Mouse (Mus musculus) spleen, adult 2 months (tissue): Measurements from ENCODE around the gene Rabggta. TPM values are rescaled to one million over a fixed set of nuclear protein-coding genes. Genes with fewer than 3 reads are reported as not detected.
A peak's percentile ranks its signal among the peaks of the same experiment; 100 is the strongest.
"Not testable (repeated sequence)": the region's sequence is repeated elsewhere in the genome, so short reads cannot be mapped to it uniquely, and the experiment has no call there.

Source experiments
- DNase-seq, 2 experiments: peaks; one replicate each; pipeline versions ENCODE4 v3.0.0 to v3.0.0-alpha.2; 2012 to 2021; ENCODE audit warnings: low spot score in 2 of 2, low read depth in 1 of 2
- H3K27ac ChIP-seq: fragments of 200-500 bp; 2 replicates; pipeline ENCODE4 v1.5.1; 2012; ENCODE audit warnings: low read length, inconsistent platforms; ENCODE audit not compliant: insufficient read depth
- H3K27me3 ChIP-seq: fragments of 200-500 bp; 2 replicates; pipeline ENCODE4 v1.6.1; 2012; ENCODE audit warnings: mild to moderate bottlenecking, moderate library complexity, low read length, inconsistent platforms; ENCODE audit not compliant: control insufficient read depth, insufficient read depth
- H3K36me3 ChIP-seq: fragments of 200-500 bp; 2 replicates; pipeline ENCODE4 v1.6.1; 2012; ENCODE audit warnings: mild to moderate bottlenecking, low read length, inconsistent platforms; ENCODE audit not compliant: control insufficient read depth, insufficient read depth
- H3K4me1 ChIP-seq: fragments of 200-500 bp; 2 replicates; pipeline ENCODE4 v1.6.1; 2011; ENCODE audit warnings: inconsistent platforms; ENCODE audit not compliant: control insufficient read depth, insufficient read depth, insufficient read length
- H3K4me3 ChIP-seq: fragments of 200-500 bp; 2 replicates; pipeline ENCODE4 v1.5.1; 2011; ENCODE audit warnings: mild to moderate bottlenecking, inconsistent platforms; ENCODE audit not compliant: insufficient read depth, insufficient read length; ENCODE audit errors: extremely low read depth
- CTCF ChIP-seq: fragments of 200-500 bp; IDR thresholded peaks from 2 replicates; pipeline ENCODE4 v1.5.1; 2011; ENCODE audit warnings: mild to moderate bottlenecking, inconsistent platforms; ENCODE audit not compliant: insufficient read depth, insufficient read length, insufficient replicate concordance; ENCODE audit errors: extremely low read depth
- POLR2A ChIP-seq: fragments of 200-500 bp; IDR thresholded peaks from 2 replicates; pipeline ENCODE4 v1.6.1; 2011; ENCODE audit warnings: low read depth, low read length, inconsistent platforms
- WGBS: fragments of 180-500 bp; shearing (Covaris S2); methylation state at CpG from one replicate; pipeline ENCODE4 v1.1.7; 2018; 5-methylcytosine and 5-hydroxymethylcytosine counted together
- polyA plus RNA-seq: library from polyadenylated mRNA; depleted of rRNA; stranded (reverse); fragments of >200 nt; gene quantifications from 2 replicates; pipeline ENCODE4 v1.2.3, GENCODE M21; 2012

Rabggta gene
- polyA plus RNA-seq, 1 experiment, result 47.3 TPM

DNA sequence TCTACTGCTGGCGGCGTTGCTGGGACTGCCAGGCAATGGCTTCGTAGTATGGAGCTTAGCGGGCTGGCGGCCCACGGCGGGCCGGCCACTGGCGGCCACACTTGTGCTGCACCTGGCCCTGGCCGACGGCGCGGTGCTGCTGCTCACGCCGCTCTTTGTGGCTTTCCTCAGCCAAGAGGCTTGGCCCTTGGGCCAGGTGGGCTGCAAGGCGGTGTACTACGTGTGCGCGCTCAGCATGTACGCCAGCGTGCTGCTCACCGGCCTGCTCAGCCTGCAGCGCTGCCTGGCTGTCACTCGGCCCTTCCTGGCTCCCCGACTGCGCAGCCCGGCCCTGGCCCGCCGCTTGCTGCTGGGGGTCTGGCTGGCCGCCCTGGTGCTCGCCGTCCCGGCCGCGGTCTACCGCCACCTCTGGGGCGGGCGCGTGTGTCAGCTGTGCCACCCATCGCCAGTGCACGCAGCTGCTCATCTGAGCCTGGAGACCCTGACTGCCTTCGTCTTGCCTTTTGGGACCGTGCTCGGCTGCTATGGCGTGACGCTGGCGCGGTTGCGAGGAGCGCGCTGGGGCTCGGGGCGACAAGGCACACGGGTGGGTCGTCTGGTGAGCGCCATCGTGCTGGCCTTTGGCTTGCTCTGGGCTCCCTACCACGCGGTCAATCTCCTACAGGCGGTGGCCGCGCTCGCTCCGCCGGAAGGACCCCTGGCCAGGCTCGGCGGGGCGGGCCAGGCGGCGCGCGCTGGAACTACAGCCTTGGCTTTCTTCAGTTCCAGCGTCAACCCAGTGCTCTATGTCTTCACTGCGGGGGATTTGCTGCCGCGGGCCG is 40.1 kb upstream of the Rabggta start:
- DNase-seq, result no peak
- peak overlapping the region; percentile 44; the same call in 1 of the 2 replicates for H3K4me3 ChIP-seq
- H3K27me3 ChIP-seq, result peaks cover 7% of the 10 kb centered on the region
- 5% methylated on average over 77 of the region's 77 CpGs for WGBS
- H3K4me1 ChIP-seq, result peaks cover 7% of the 10 kb centered on the region; the same call in 1 of the 2 replicates
- TF ChIP-seq CTCF, result 0 out of 2 replicates have a peak, but pooled peaks have one; percentile 0
- no peak for TF ChIP-seq POLR2A
- H3K36me3 ChIP-seq, result no peaks in the 10 kb centered on the region
- no peak overlapping the region for H3K27ac ChIP-seq

DNA sequence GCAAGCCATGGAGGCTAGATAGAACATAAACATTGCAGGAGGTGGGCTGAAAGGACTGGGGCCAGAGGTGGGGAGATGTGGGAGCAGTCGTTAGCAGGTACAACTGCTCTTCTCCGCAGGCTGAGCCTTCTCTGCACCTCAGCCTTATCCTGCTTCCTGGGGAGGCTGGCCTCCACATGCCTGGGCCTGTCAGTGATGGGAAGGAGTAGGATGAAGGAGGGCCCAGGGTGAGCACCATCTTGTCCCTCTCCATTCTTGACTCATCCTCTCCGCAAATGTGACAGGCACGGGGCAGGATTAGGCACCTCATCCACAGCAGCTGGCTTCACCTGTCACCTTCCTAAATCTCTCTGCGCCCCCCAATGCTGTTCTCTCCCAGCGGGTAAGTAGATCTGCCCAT is 39.1 kb upstream of the Rabggta start, which contains the start of gene Ltb4r2:
TSS of gene Ltb4r2 (plus strand) at position 266 of the 400 bp plus-strand sequence.
- H3K27ac ChIP-seq, result no peak within 1 kb of the TSS
- TF ChIP-seq CTCF, result no peak
- no peak for TF ChIP-seq POLR2A
- no peak for DNase-seq
- peaks cover 7% of the 10 kb centered on the region; the same call in 1 of the 2 replicates for H3K4me1 ChIP-seq
- H3K4me3 ChIP-seq, result peak within 1 kb of the TSS; percentile 44; the same call in 1 of the 2 replicates
- no peaks in the 10 kb centered on the region for H3K36me3 ChIP-seq
- H3K27me3 ChIP-seq, result peaks cover 7% of the 10 kb centered on the region
- WGBS, result 94% methylated on average over 6 of the region's 6 CpGs

DNA sequence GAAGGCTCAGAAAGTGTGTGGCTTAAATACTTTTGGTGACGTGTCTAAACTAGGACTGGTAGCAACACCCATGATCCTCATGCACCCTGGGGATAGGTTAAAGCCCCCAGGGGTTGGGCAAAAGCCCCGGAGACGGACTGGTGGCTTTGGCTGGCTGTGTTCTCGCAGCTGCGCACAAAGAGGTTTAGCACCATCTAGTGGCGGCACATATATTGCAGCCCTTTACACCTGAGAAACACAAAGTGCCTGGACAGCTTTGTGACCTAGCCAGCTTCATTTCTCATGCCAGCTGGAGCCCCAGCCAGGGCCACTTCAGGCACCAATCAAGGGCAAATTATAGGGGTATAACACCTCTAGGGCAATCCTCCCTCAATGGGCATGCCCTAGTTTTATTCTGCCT is 38.1 kb upstream of the Rabggta start:
- not testable (repeated sequence) for H3K36me3 ChIP-seq, H3K4me1 ChIP-seq, H3K27ac ChIP-seq, H3K4me3 ChIP-seq, H3K27me3 ChIP-seq
- peak; percentile 56; the same call in 1 of the 2 replicates for TF ChIP-seq CTCF
- WGBS, result 0% methylated on average over 6 of the region's 6 CpGs
- peak; percentile 56 to 80 for DNase-seq

DNA sequence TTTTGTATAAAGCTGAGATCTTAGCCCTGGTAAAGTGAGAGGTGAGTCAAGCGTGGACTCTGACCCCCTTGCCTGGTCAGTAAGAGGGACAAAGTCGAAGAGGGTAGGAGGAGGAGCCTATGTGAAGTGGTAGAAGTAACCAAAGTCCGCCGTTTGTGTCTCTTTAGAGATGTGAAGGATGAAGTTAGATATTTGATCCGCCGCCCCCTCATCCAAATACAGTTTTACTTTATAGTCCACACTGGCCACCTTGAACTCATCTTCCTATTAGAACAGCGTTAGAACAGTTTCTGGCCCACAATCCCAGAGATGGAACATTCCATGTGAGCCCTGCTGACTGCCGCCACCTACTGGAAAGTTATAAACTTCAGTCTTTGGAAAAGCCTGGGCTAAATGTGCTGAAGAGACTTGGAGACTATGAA is 36.3 kb upstream of the Rabggta start, which contains the start of gene Cideb:
TSS of gene Cideb (minus strand) at position 96 of the 422 bp plus-strand sequence.
- Histone ChIP-seq H3K36me3 (peaks cover 11% of the 10 kb centered on the region), H3K4me3 (no peak within 1 kb of the TSS), H3K27ac (no peak within 1 kb of the TSS), H3K4me1 (peaks cover 7% of the 10 kb centered on the region; the same call in 1 of the 2 replicates), H3K27me3 (peaks cover 7% of the 10 kb centered on the region)
- TF ChIP-seq CTCF (0 out of 2 replicates have a peak, but pooled peaks have one; percentile 10), POLR2A (no peak)
- no peak for DNase-seq
- 24% methylated on average over 8 of the region's 8 CpGs for WGBS

DNA sequence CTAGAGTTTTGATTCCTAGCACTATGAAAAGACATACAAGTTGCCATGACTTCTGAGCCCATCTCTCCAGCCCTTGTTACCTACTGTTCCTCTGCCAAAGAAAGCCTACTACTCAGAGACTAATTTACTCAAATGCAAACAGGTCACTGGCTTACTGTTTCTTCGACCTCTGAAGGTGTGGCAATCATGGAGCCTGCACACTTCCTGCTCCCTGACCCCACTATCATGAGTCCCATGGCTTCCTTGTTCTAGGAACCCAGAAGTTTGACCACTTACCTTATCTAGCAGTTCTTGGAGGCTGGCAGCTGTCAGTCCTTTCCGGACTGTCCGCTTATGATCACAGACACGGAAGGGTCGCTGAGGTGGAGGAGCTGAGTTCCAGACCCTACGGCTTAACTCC is 35.5 kb upstream of the Rabggta start:
- Histone ChIP-seq H3K27me3 (peaks cover 5% of the 10 kb centered on the region), H3K36me3 (peaks cover 19% of the 10 kb centered on the region), H3K4me3 (no peak overlapping the region), H3K4me1 (peaks cover 7% of the 10 kb centered on the region; the same call in 1 of the 2 replicates), H3K27ac (no peak overlapping the region)
- TF ChIP-seq POLR2A (no peak), CTCF (no peak)
- DNase-seq, result no peak
- WGBS, result 73% methylated on average over 6 of the region's 6 CpGs

DNA sequence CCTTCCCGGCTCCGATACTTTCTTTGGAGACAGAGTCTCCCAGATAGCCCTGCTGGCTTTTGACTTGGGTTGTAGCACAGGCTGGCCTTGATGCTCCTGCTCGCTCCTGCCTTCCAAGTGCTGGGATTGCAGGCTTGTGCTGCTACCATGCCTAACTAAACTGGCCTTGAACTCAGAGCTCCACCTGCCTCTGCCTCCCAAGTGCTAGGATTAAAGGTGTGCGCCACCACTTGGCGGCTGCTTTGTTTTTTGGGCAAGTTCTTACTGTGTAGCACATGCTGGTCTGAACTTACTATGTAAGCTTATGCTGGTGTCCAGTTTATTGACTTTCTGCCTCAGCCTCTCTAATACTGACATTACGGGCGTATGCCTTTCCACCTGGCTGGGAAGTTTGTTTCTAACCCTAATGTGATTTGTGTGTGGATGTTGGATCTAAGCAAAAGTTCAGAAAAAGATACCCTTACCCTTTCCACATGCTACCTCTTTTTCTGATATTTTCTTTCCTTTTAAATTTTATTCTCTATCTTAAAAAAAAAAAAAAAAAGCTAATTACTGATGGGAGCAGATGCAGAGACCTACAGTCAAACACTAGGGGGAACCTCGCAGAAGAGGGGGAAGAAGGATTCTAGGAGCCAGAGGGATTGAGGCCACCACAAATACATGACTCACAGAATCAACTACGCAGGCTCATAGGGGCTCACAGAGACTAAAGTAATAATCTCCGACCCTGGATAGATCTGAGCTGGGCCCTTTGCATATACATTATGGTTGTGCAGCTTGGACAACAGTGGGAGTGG is 25.2 kb upstream of the Rabggta start:
- H3K27me3 ChIP-seq, result no peaks in the 10 kb centered on the region
- H3K36me3 ChIP-seq, result peaks cover 16% of the 10 kb centered on the region
- TF ChIP-seq POLR2A (no peak), CTCF (no peak)
- 91% methylated on average over 10 of the region's 10 CpGs for WGBS
- no peak overlapping the region for H3K4me3 ChIP-seq
- DNase-seq, result no peak
- H3K27ac ChIP-seq, result no peak overlapping the region
- peaks cover 9% of the 10 kb centered on the region; the same call in 1 of the 2 replicates for H3K4me1 ChIP-seq
